Mouse (Mus musculus) heart, embryonic 10.5 days (tissue): ENCODE results near the gene Plxnb3. TPM values are rescaled to one million over a fixed set of nuclear protein-coding genes. Genes with fewer than 3 reads are reported as not detected.
"Not testable (repeated sequence)": the region's sequence is repeated elsewhere in the genome, so short reads cannot be mapped to it uniquely, and the experiment has no call there.

Source experiments
- DNase-seq: peaks from one replicate; pipeline ENCODE4 v3.0.0-alpha.2; 2017; ENCODE audit warnings: low spot score
- H3K27ac ChIP-seq: fragments of 300-500 bp; sonication (generic); 2 replicates; pipeline ENCODE4 v1.5.1; 2016; ENCODE audit warnings: mild to moderate bottlenecking
- H3K27me3 ChIP-seq: fragments of 300-500 bp; sonication (generic); 2 replicates; pipeline ENCODE4 v1.6.1; 2016; ENCODE audit warnings: mild to moderate bottlenecking; ENCODE audit not compliant: poor library complexity, insufficient read depth, severe bottlenecking
- H3K36me3 ChIP-seq: fragments of 300-500 bp; sonication (generic); 2 replicates; pipeline ENCODE4 v1.6.1; 2016; ENCODE audit warnings: mild to moderate bottlenecking, moderate library complexity
- H3K4me1 ChIP-seq: fragments of 300-500 bp; sonication (generic); 2 replicates; pipeline ENCODE4 v1.6.1; 2016; ENCODE audit warnings: mild to moderate bottlenecking
- H3K4me3 ChIP-seq: fragments of 300-500 bp; sonication (generic); 2 replicates; pipeline ENCODE4 v1.5.1; 2016; ENCODE audit warnings: mild to moderate bottlenecking, moderate library complexity
- H3K9me3 ChIP-seq: fragments of 300-500 bp; sonication (generic); 2 replicates; pipeline ENCODE4 v1.6.1; 2016; ENCODE audit warnings: mild to moderate bottlenecking, moderate library complexity
- WGBS: fragments of 180-500 bp; shearing (Covaris S2); methylation state at CpG from one replicate; pipeline ENCODE4 v1.1.7; 2016; 5-methylcytosine and 5-hydroxymethylcytosine counted together
- polyA plus RNA-seq: library from polyadenylated mRNA; unstranded; fragments of >200 nt; fragmentation: Nextera tagmentation; extraction: Ambion mirVana; gene quantifications from 2 replicates; pipeline ENCODE4 v1.2.1, GENCODE M21; 2016

The Plxnb3 gene
- polyA plus RNA-seq = 0.13 and 0.46 TPM in 2 replicates

DNA sequence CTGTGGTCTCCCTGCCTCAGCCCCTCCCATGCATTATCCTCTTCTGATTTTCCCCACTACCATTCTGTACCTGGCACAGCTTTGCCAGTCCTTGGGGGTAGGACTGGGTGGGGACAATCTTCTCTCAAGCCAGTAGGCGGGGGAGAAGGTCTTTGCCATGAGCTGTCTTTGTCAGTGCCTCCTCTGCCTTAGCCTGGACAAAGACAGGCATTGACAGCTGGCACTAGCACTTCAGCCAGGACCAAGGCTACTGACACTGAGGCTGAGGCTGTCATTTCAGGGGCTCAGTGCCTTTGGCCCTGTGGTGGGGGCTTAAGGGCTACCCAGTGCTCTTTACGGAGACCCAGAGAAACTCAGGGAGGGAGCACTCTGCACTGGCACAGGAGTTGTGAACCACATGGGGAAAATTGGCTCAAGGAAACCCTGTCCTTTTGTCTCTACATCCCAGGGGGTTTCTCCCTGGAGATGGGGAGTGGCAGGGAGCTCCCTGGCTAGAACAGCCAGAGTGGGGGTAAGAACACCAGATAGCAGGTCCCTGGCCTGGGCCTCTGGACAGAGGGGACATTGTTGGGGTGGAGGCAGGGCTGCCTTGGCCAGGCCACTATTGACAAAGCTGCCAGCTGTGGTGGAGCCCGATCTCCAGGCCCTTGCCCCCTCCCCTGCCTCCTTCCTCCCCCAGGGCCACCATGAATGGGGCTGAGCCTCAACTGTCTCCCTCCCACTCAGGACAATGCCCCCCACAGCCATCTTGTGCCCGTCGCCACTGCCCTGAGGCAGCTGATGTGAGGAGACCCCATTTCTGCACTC is at the start of gene Plxnb3:
TSS of gene Plxnb3 (plus strand) at position 757 of the 807 bp plus-strand sequence.
- Histone ChIP-seq H3K4me3 (no peak within 1 kb of the TSS), H3K4me1 (no peaks in the 10 kb centered on the region), H3K9me3 (no peaks in the 10 kb centered on the region), H3K36me3 (no peaks in the 10 kb centered on the region), H3K27ac (no peak within 1 kb of the TSS), H3K27me3 (peaks cover 36% of the 10 kb centered on the region)
- WGBS = 73% methylated on average over 5 of the region's 5 CpGs
- DNase-seq = no peak

GRCm38 (mm10) chrX:73715476-73716108 is 41.3 kb upstream of the Plxnb3 start:
- peak; percentile 75 for DNase-seq
- H3K4me3 ChIP-seq = peak overlapping the region; percentile 63

DNA sequence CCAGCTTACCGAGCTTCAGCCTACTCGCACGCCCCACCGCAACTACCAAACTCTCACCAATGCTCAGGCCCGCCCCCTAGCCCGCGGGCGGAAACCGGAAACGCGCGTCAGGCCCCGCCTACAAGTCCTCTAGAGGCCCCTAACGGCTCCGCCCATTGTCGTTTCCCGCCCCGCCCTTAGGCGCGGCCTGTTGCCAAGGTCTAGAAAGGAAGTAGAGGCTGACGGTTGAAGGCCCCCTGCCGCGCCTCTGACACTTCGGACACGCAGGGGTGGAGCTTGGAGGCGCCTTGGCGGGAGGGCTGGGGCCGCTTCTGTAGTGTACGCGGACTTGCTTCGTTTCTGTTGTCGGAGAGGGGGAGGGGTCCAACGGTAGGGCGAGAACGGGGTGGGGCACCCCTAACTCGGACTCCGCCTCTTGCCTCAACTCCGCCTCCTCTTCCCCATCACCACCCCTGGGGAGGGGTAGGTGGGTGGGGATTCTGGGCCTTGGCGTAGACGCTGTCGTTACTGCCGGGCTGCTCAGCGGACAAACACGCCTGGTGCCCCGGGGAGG is 40.7 kb upstream of the Plxnb3 start, which contains the start of the genes Bcap31 and Abcd1:
TSS of gene Bcap31 (minus strand) at position 67 of the 553 bp plus-strand sequence.
TSS of gene Abcd1 (plus strand) at position 489 of the 553 bp plus-strand sequence.
- peaks cover 25% of the 10 kb centered on the region for H3K4me1 ChIP-seq
- H3K4me3 ChIP-seq = peak within 1 kb of the TSS; percentile 63
- H3K27me3 ChIP-seq = 0 out of 2 replicates have a peak, but pooled peaks cover 14% of the 10 kb centered on the region
- H3K9me3 ChIP-seq = no peaks in the 10 kb centered on the region
- peak; percentile 97 for DNase-seq
- peak within 1 kb of the TSS; percentile 88 for H3K27ac ChIP-seq
- H3K36me3 ChIP-seq = peaks cover 6% of the 10 kb centered on the region; the same call in 1 of the 2 replicates
- WGBS = 11% methylated on average over 40 of the region's 45 CpGs

More at GRCm38 (mm10) chrX:73715476-73716108, 41.3 kb upstream of the Plxnb3 start:
- Histone ChIP-seq H3K36me3 (peaks cover 12% of the 10 kb centered on the region; the same call in 1 of the 2 replicates), H3K9me3 (no peaks in the 10 kb centered on the region), H3K27ac (peak overlapping the region; percentile 88), H3K27me3 (0 out of 2 replicates have a peak, but pooled peaks cover 14% of the 10 kb centered on the region), H3K4me1 (peaks cover 25% of the 10 kb centered on the region)
- WGBS = 22% methylated on average over 21 of the region's 21 CpGs

- peaks cover 25% of the 10 kb centered on the region for H3K4me1 ChIP-seq
- H3K9me3 ChIP-seq = no peaks in the 10 kb centered on the region
- H3K27me3 ChIP-seq = 0 out of 2 replicates have a peak, but pooled peaks cover 14% of the 10 kb centered on the region
- H3K4me3 ChIP-seq = peak overlapping the region; percentile 63
- WGBS = 29% methylated on average over 30 of the region's 30 CpGs
- peak overlapping the region; percentile 88 for H3K27ac ChIP-seq
- 0 out of 2 replicates have a peak, but pooled peaks cover 3% of the 10 kb centered on the region for H3K36me3 ChIP-seq
- peak; percentile 74 for DNase-seq
Measured at GRCm38 (mm10) chrX:73716709-73717545, 40.0 kb upstream of the Plxnb3 start.

DNA sequence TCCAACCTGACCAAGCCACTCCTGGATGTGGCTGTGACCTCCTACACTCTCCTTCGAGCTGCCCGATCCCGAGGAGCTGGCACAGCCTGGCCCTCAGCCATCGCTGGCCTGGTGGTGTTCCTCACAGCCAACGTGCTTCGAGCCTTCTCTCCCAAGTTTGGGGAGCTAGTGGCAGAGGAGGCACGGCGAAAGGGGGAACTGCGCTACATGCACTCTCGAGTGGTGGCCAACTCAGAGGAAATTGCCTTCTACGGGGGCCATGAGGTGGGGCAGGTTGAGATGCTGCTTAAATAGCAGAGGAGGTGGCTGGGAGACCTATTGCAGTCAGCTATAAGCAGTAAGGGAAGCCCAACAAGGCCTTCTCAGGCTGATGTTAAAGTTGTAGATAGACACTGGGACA is 39.2 kb upstream of the Plxnb3 start:
- Histone ChIP-seq H3K4me3 (peak overlapping the region; percentile 63), H3K36me3 (0 out of 2 replicates have a peak, but pooled peaks cover 3% of the 10 kb centered on the region), H3K27me3 (0 out of 2 replicates have a peak, but pooled peaks cover 14% of the 10 kb centered on the region), H3K27ac (no peak overlapping the region), H3K9me3 (no peaks in the 10 kb centered on the region), H3K4me1 (peaks cover 25% of the 10 kb centered on the region)
- 75% methylated on average over 11 of the region's 11 CpGs for WGBS
- no peak for DNase-seq

DNA sequence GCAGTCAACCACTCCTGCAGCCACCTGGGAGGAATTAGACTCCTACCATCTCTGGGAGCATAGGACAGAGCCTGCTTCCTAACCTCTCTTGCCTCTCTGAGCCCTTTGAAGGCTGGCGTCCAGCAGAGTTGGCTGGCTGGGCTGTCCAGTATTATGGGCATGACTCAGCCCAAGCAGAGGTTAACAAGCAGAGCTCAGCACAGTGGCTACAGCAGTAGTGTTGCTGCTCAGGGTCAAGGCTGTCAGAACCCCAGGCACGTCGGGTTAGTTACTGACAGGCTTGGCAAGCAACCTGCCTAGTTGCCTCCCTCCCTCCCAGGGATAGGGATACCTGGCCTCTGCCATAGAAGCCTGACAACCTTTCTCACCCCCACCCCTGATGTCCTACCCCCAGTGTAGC is 38.6 kb upstream of the Plxnb3 start:
- Histone ChIP-seq H3K4me3 (no peak overlapping the region), H3K27ac (0 out of 2 replicates have a peak overlapping the region, but pooled peaks have one; percentile 36), H3K27me3 (0 out of 2 replicates have a peak, but pooled peaks cover 14% of the 10 kb centered on the region)

DNA sequence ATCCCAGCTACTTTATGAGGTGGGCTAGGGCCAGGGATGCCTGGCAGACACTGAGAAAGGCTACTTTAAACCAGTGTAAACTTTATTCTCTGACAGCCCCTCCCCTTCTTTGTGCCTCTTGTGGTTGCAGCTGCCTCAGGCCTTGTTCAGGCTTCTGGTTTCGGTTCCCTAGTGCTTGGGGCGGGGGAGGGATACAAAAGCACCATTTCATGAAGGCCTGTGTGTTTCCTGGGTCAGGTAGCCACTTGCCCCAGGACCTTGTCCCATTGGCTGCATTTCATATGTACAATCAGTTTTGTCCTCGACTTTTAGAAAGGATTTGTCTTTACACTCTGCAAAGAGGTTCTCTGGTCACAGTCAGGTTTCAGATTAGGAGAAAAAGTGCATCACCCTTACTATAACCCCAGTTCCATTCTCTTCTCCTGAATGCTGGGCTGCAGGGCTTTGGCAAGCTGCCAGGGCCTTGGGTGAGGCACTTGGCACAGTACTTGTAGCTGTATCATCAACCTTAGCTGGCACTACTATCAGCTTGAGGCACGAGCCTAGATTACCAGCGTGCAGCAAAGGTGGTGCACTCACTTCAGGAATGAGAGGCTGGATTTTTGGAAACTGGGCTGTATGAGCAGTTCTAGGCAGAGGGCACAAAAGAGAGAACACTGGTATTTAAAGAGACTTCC is 38.1 kb upstream of the Plxnb3 start:
- H3K4me1 ChIP-seq = peaks cover 25% of the 10 kb centered on the region
- WGBS = 52% methylated on average over 5 of the region's 5 CpGs
- H3K27ac ChIP-seq = 0 out of 2 replicates have a peak overlapping the region, but pooled peaks have one; percentile 36
- no peak overlapping the region for H3K4me3 ChIP-seq
- 0 out of 2 replicates have a peak, but pooled peaks cover 14% of the 10 kb centered on the region for H3K27me3 ChIP-seq
- no peaks in the 10 kb centered on the region for H3K36me3 ChIP-seq
- DNase-seq = no peak
- no peaks in the 10 kb centered on the region for H3K9me3 ChIP-seq

More for the DNA sequence above, 38.6 kb upstream of the Plxnb3 start:
- H3K4me1 ChIP-seq = peaks cover 25% of the 10 kb centered on the region
- 55% methylated on average over 3 of the region's 3 CpGs for WGBS
- H3K36me3 ChIP-seq = 0 out of 2 replicates have a peak, but pooled peaks cover 3% of the 10 kb centered on the region
- H3K9me3 ChIP-seq = no peaks in the 10 kb centered on the region
- no peak for DNase-seq

GRCm38 (mm10) chrX:73730908-73731307 is 26.0 kb upstream of the Plxnb3 start:
- Histone ChIP-seq H3K4me1 (no peaks in the 10 kb centered on the region), H3K9me3 (no peaks in the 10 kb centered on the region), H3K27ac (no peak overlapping the region), H3K4me3 (no peak overlapping the region), H3K36me3 (peaks cover 7% of the 10 kb centered on the region; the same call in 1 of the 2 replicates), H3K27me3 (0 out of 2 replicates have a peak, but pooled peaks cover 7% of the 10 kb centered on the region)
- 43% methylated on average over 1 of the region's 1 CpGs for WGBS
- DNase-seq = no peak

DNA sequence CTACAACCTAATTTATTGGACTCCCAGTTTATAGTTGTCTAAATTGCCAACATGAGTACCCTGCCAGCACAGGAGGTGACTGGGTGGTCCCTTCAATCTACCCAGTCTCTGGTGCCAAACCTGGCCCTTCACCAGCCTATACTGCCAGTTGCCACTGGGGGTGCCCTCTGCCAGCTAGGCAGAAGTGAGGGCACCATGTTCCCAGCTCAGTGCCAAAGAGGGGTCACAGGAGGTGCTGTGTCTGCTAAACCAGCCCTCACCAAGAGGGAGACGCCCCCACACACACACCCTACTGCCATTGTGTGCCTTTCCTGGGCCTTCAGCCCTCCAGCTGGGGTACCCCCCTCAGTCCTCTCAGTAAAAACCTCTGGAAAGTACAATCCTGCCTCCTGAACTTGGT is 18.7 kb upstream of the Plxnb3 start:
- Histone ChIP-seq H3K27me3 (peaks cover 18% of the 10 kb centered on the region; the same call in 1 of the 2 replicates), H3K4me3 (no peak overlapping the region), H3K9me3 (no peaks in the 10 kb centered on the region), H3K4me1 (no peaks in the 10 kb centered on the region), H3K36me3 (no peaks in the 10 kb centered on the region), H3K27ac (no peak overlapping the region)
- DNase-seq = no peak
- WGBS = 69% methylated on average over 1 of the region's 1 CpGs

DNA sequence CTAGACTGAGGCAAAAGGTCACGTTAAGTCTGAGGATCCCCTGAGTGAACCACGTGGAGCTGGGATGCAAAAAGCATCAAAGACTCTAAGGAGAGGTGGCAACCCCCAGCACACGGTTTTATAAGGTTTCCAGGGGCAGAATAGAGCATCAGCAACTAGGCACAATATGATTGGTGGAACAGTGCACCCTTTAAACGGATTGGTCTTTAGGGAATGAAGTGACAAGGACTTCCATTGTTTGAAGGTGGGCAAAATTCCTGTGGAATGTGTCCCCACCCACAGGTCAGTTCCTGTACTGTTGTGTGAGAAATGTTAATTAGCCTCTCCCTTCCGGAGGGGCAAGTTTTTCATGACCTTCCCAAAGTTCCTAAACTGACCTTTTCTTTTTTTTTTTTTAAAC is 17.7 kb upstream of the Plxnb3 start:
- no peak for DNase-seq
- Histone ChIP-seq H3K4me3 (no peak overlapping the region), H3K27me3 (peaks cover 14% of the 10 kb centered on the region; the same call in 1 of the 2 replicates), H3K36me3 (no peaks in the 10 kb centered on the region), H3K9me3 (no peaks in the 10 kb centered on the region), H3K4me1 (no peaks in the 10 kb centered on the region), H3K27ac (no peak overlapping the region)
- 59% methylated on average over 5 of the region's 5 CpGs for WGBS

DNA sequence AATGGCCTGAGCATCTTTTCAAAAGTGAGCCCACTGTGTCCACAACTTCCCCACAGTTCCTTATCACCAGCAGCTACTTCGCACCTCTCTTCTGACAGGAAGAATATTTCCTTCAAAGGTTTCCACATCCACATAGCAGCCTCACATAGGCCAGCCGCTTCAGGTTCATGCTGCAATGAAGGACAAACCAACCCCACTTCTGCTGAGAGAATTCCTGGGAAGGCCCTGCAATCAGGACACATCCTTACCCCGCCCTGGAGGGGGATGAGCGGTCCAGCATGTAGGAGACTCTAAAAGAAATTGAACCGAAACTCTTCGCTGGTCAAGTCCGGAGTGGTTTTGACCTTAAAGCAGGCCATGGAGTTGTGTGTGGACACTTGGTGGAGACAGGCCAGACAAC is 17.0 kb upstream of the Plxnb3 start:
- whole genome bisulfite sequencing = 92% methylated on average over 7 of the region's 7 CpGs
- not testable (repeated sequence) for H3K27ac ChIP-seq, H3K9me3 ChIP-seq, DNase-seq, H3K36me3 ChIP-seq, H3K4me1 ChIP-seq, H3K4me3 ChIP-seq
- peaks cover 11% of the 10 kb centered on the region; the same call in 1 of the 2 replicates for H3K27me3 ChIP-seq
